Comparison of ENCODE assay signal across 9 mouse cellular contexts in genomic region chr5:25497720-25498345, GRCm38 (mm10). TPM values are rescaled to one million over a fixed set of nuclear protein-coding genes. Genes with fewer than 3 reads are reported as not detected.
A peak's percentile ranks its signal among the peaks of the same experiment; 100 is the strongest.
DNase-seq lines count a peak whose midpoint lies in the region; ATAC-seq and TF ChIP-seq lines count a peak whose summit lies in the region.
"Had no signal": no experiment of that assay in that cellular context is flagged by ENCODE, and none has a peak within 500 bp of the region (broad histone marks: within the 10 kb centered on the region; RNA-seq: fewer than 3 reads in every experiment).

No protein-coding gene starts in this region.

- no peaks in the 10 kb centered on the region for H3K9me3 ChIP-seq in CH12.LX (replicated peaks; ENCODE audit: low read length)
- no peaks in the 10 kb centered on the region for H3K9me3 ChIP-seq in forebrain, embryonic 11.5 days (ENCODE audit: control insufficient read depth, low read length)

- peak overlapping the region; percentile 96 for H3K9ac ChIP-seq in CH12.LX (ENCODE audit: insufficient read depth, low read depth)
- peak overlapping the region; percentile 96 for H3K9ac ChIP-seq in forebrain, embryonic 11.5 days (ENCODE audit: low read length)

- TF ChIP-seq EP300 in CH12.LX (IDR thresholded peaks at IDR 0.05; ENCODE audit: low read length) = no peak

- peak; percentile 19 for ATAC-seq in forebrain, embryonic 11.5 days (replicated peaks; ENCODE audit: low FRiP score)

- DNase-seq in CH12.LX (ENCODE audit: extremely low read depth) = peak; percentile 17
- DNase-seq in c-Kit-negative CD71-positive TER-119-positive erythroid progenitor cells, embryonic 14.5 days (ENCODE audit: low read depth, low spot score) = peak; percentile 54
- DNase-seq in forebrain, embryonic 11.5 days (ENCODE audit: low spot score) = peak; percentile 75
- peak; percentile 73 to 75 for DNase-seq in heart, postnatal 10 days
- peak; percentile 25 to 38 for DNase-seq in layer of hippocampus, adult 18-20 months (ENCODE audit: low spot score in 2 of 2)
- DNase-seq in lung, adult 2 months = peak; percentile 63
- peak; percentile 27 for DNase-seq in ovary, postnatal 10 days (ENCODE audit: low spot score)
- DNase-seq in thymus, postnatal 25 days = peak; percentile 50

- H3K4me2 ChIP-seq in CH12.LX (ENCODE audit: insufficient read depth, low read depth, poor library complexity, severe bottlenecking) = peak overlapping the region; percentile 96
- peak overlapping the region; percentile 64 for H3K4me2 ChIP-seq in forebrain, embryonic 11.5 days (ENCODE audit: low read depth, low read length, severe bottlenecking)

- H3K79me2 ChIP-seq in CH12.LX (replicated peaks; ENCODE audit: control insufficient read depth, extremely low read depth, insufficient read depth, poor library complexity, severe bottlenecking) = peaks cover 26% of the 10 kb centered on the region

- H3K36me3 ChIP-seq in CH12.LX (replicated peaks in 1 of 2; ENCODE audit: control insufficient read depth in 1 of 2, insufficient read depth in 1 of 2, low read length in 1 of 2) = no peaks in the 10 kb centered on the region
- H3K36me3 ChIP-seq in forebrain, embryonic 11.5 days (ENCODE audit: control insufficient read depth, insufficient read depth, low read length) = no peaks in the 10 kb centered on the region

- no peak overlapping the region; the same call in 1 of the 2 replicates for H3K27ac ChIP-seq in CH12.LX (ENCODE audit: insufficient read depth, low read depth)
- peak overlapping the region; percentile 97 for H3K27ac ChIP-seq in forebrain, embryonic 11.5 days (ENCODE audit: low read depth, low read length)

- no peak for TF ChIP-seq POLR2A in CH12.LX (IDR thresholded peaks at IDR 0.05; ENCODE audit: low read depth, low read length)
- no peak for TF ChIP-seq POLR2A in lung, adult 2 months (IDR thresholded peaks at IDR 0.05; ENCODE audit: borderline replicate concordance, extremely low read depth, low read depth, low read length)

- no peak for TF ChIP-seq RAD21 in CH12.LX (IDR thresholded peaks at IDR 0.05; ENCODE audit: low read depth, low read length)

- intact Hi-C loops in heart, postnatal 10 days (cut with DNase I) = loop anchor here (5.0 kb wide), 2 partner anchors 41 to 61 kb away; no protein-coding TSS in a partner anchor

- no peak for TF ChIP-seq CTCF in CH12.LX (conservative IDR thresholded peaks at IDR 0.05 in 1 of 2, IDR thresholded peaks at IDR 0.05 in 1 of 2; ENCODE audit: low read depth in 2 of 2, low read length in 2 of 2)
- no peak for TF ChIP-seq CTCF in lung, adult 2 months (IDR thresholded peaks at IDR 0.05; ENCODE audit: insufficient read depth, low read length)

- dilution Hi-C loops in CH12.LX (cut with MboI; ENCODE audit: extremely low pct_ligation_motif_present, extremely low pct_unique_long_range_greater_than_20kb, low sequenced_read_pairs) = no loop called here

- under 1% methylated on average over 77 of the region's 78 CpGs for WGBS in forebrain, embryonic 11.5 days
- under 1% methylated on average over 78 of the region's 78 CpGs for WGBS in lung, adult 2 months

- in situ Hi-C loops in CH12.LX (cut with MboI; ENCODE audit: low pct_ligation_motif_present, low pct_unique_long_range_greater_than_20kb, low sequenced_read_pairs) = no loop called here

- H3K27me3 ChIP-seq in CH12.LX (replicated peaks) = no peaks in the 10 kb centered on the region
- H3K27me3 ChIP-seq in forebrain, embryonic 11.5 days (ENCODE audit: control insufficient read depth, insufficient read depth, low read length) = no peaks in the 10 kb centered on the region

- peaks cover 0 to 9% of the 10 kb centered on the region in 2 experiments; a peak in 1 of 4 replicates for H3K4me1 ChIP-seq in CH12.LX (ENCODE audit: control insufficient read depth in 1 of 2, insufficient read depth in 2 of 2)
- H3K4me1 ChIP-seq in forebrain, embryonic 11.5 days (replicated peaks; ENCODE audit: control insufficient read depth, insufficient read depth, low read length) = no peaks in the 10 kb centered on the region
- peaks cover 4% of the 10 kb centered on the region for H3K4me1 ChIP-seq in lung, adult 2 months (ENCODE audit: control insufficient read depth, insufficient read depth, low read length)

- H3K4me3 ChIP-seq in CH12.LX (replicated peaks in 1 of 3; ENCODE audit: low read depth in 2 of 3, low read length in 2 of 3, poor library complexity in 1 of 3) = peak overlapping the region; percentile 76 to 96 (median 84)
- peak overlapping the region; percentile 99 for H3K4me3 ChIP-seq in forebrain, embryonic 11.5 days (ENCODE audit: low read depth, low read length)
- peak overlapping the region; percentile 93 for H3K4me3 ChIP-seq in lung, adult 2 months (replicated peaks; ENCODE audit: extremely low read depth, low read depth, low read length)

TF ChIP-seq in CH12.LX, 34 proteins besides CTCF, POLR2A, EP300 and RAD21:
- TF ChIP-seq USF2 (conservative IDR thresholded peaks at IDR 0.05; ENCODE audit: low read depth, low read length) (no peak), CHD1 (IDR thresholded peaks at IDR 0.05; ENCODE audit: low read depth, low read length) (0 out of 2 replicates have a peak, but pooled peaks have one; percentile 8), TCF12 (IDR thresholded peaks at IDR 0.05; ENCODE audit: low read depth, low read length) (0 out of 2 replicates have a peak, but pooled peaks have one; percentile 11), UBTF (IDR thresholded peaks at IDR 0.05; ENCODE audit: low read depth, low read length) (peak; percentile 57; the same call in 1 of the 2 replicates), NELFE (IDR thresholded peaks at IDR 0.05; ENCODE audit: low read depth, low read length) (no peak), NRF1 (IDR thresholded peaks at IDR 0.05; ENCODE audit: low read depth, low read length) (0 out of 2 replicates have a peak, but pooled peaks have one; percentile 30), BHLHE40 (IDR thresholded peaks at IDR 0.05; ENCODE audit: low read depth, low read length) (peak; percentile 37; the same call in 1 of the 2 replicates)

RNA-seq across cellular contexts. Expression of gene Kmt2c, which starts 0.8 kb away (rescaled TPM):
- total RNA-seq in CH12.LX (2012; rRNA removed) (12.8 and 14.6 TPM in 2 replicates), CH12.LX (2014; rRNA removed) (6.7 and 7.5 TPM in 2 replicates)
- 9.7 and 12.7 TPM in 2 replicates for polyA plus RNA-seq in CH12.LX (2012; ENCODE audit: insufficient read length, low read depth)
- 22.5 and 24.6 TPM in 2 replicates for polyA plus RNA-seq in forebrain, embryonic 11.5 days (2014; fragmentation: Nextera tagmentation; extraction: Ambion mirVana)
- 10 to 100 TPM; 45.3 to 46.7 TPM for total RNA-seq in heart, postnatal 10 days (2021)
- total RNA-seq in layer of hippocampus, adult 18-20 months (2021) = 10 to 100 TPM; 74.0 to 78.1 TPM
- 13.6 and 19.0 TPM in 2 replicates for polyA plus RNA-seq in lung, adult 2 months (2012; rRNA removed)

RNA-seq across cellular contexts. Expression of gene Cct8l1, which starts 18.0 kb away (rescaled TPM):
- total RNA-seq in CH12.LX (2012; rRNA removed) (not detected in 2 replicates), CH12.LX (2014; rRNA removed) (not detected in 2 replicates)
- not detected in 2 replicates for polyA plus RNA-seq in CH12.LX (2012; ENCODE audit: insufficient read length, low read depth)
- polyA plus RNA-seq in forebrain, embryonic 11.5 days (2014; fragmentation: Nextera tagmentation; extraction: Ambion mirVana) = not detected in 2 replicates
- not detected for total RNA-seq in heart, postnatal 10 days (2021)
- under 1 TPM; 0.32 to 0.38 TPM for total RNA-seq in layer of hippocampus, adult 18-20 months (2021)
- not detected in 2 replicates for polyA plus RNA-seq in lung, adult 2 months (2012; rRNA removed)
- total RNA-seq: common myeloid progenitor, adult 5-6 weeks had no signal

Comparison
In these comparisons a context has a peak if more than half of its experiments do, and no peak if none do; other contexts are left out.
1. DNase-seq: peak in every context shown above with its lines; median percentile 75 in forebrain, embryonic 11.5 days; 74 in heart, postnatal 10 days; 63 in lung, adult 2 months; 54 in c-Kit-negative CD71-positive TER-119-positive erythroid progenitor cells, embryonic 14.5 days; 50 in thymus, postnatal 25 days; 32 in layer of hippocampus, adult 18-20 months; 27 in ovary, postnatal 10 days; 17 in CH12.LX.